Mouse (Mus musculus) lung, adult 2 months (tissue): ENCODE measurements around the gene Crygn.

ENCODE experiments used
- CTCF ChIP-seq: fragments of 200-500 bp; IDR thresholded peaks from 2 replicates; pipeline ENCODE4 v1.5.1; 2011; ENCODE audit warnings: mild to moderate bottlenecking, low read length, control low read depth; ENCODE audit not compliant: insufficient read depth
- POLR2A ChIP-seq: fragments of 200-500 bp; IDR thresholded peaks from 2 replicates; pipeline ENCODE4 v1.6.1; 2011; ENCODE audit warnings: low read depth, mild to moderate bottlenecking, control low read depth, low read length, borderline replicate concordance; ENCODE audit errors: extremely low read depth

DNA sequence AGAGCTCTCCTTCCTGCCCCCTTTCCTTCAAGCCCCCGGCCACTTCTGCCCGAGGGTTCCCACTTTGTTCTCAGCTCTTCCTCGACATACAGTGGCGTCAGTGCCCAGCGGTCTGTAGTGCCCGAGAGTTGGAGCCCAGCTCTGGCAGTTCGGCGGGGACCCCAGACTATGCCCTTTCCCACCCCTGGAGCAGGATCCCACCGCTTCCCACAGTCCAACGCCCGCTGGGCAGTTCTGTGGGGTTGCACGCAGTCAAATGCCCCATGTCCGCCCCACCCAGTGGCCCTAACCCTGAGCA is 21.0 kb upstream of the Crygn start:
- no peak for TF ChIP-seq CTCF
- no peak for TF ChIP-seq POLR2A
